Mouse (Mus musculus): ENCODE results near the gene Wfdc21.

DNA sequence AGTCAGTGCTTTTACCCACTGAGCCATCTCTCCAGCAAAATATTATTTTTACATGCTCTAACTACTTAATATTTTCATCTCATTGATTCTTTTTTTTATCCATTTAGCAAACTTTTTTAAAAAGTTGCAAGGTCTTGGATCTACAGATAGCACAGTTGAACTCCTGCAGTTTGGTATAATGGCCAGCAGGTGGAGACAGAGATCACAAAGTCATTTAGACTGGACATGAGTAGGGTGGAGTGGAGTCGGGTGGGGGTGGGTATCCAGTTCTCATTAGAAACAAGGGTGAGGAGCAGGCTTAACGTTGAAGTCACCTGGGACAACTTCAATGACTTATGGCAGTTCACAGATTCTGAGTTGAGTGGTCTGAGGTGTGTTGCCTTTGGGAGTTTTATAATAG lies 38.6 kb downstream of the Wfdc21 start:
- TF ChIP-seq CTCF (conservative IDR thresholded peaks at IDR 0.05; ENCODE audit: low read length): peak; percentile 78
- no peak for TF ChIP-seq NANOG (IDR thresholded peaks at IDR 0.05; ENCODE audit: borderline replicate concordance, low read length)
- TF ChIP-seq POU5F1 (IDR thresholded peaks at IDR 0.05; ENCODE audit: borderline replicate concordance, low read length): no peak

Data from E14TG2a.4 (cell line).